Mouse (Mus musculus): ENCODE results near the gene 1110004F10Rik. TPM values are rescaled to one million over a fixed set of nuclear protein-coding genes. Genes with fewer than 3 reads are reported as not detected.

Gene 1110004F10Rik
- 358 and 366 TPM in 2 replicates for polyA plus RNA-seq (2014; fragmentation: Nextera tagmentation; extraction: Ambion mirVana)

DNA sequence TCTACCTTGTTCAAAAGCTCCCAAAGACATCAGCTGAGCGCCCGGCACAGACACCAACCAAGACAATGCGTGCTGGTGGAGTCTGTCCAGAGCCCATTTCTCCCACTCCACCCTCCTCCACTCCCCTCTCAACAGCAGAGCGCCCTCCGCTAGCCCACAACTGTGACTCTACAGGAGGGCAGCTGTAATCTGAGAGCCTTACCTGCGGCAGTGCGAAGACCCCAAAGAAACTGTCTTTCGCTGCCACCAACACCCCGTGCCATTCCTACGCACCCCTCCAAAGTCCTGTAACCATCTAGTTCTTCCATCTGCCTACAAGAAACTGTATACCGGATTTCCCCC, at the start of gene 1110004F10Rik:
Gene 1110004F10Rik, plus strand, starts transcription at position 202 of the 342 bp plus-strand sequence.
- H3K4me3 ChIP-seq (ENCODE audit: low read depth, low read length): peak within 1 kb of the TSS; percentile 48
- DNase-seq (ENCODE audit: low spot score) (peak; percentile 58), ATAC-seq (replicated peaks; ENCODE audit: low FRiP score) (0 out of 2 replicates have a peak, but pooled peaks have one; percentile 8)
- no peak within 1 kb of the TSS for H3K27ac ChIP-seq (ENCODE audit: low read depth, low read length)
- H3K36me3 ChIP-seq (ENCODE audit: control insufficient read depth, insufficient read depth, low read length): no peaks in the 10 kb centered on the region
- peak within 1 kb of the TSS; percentile 66 for H3K9ac ChIP-seq (ENCODE audit: low read length)
- under 1% methylated on average over 11 of the region's 11 CpGs for WGBS
- peak within 1 kb of the TSS; percentile 99 for H3K4me2 ChIP-seq (ENCODE audit: low read depth, low read length, severe bottlenecking)
- H3K4me1 ChIP-seq (replicated peaks; ENCODE audit: control insufficient read depth, insufficient read depth, low read length): peaks cover 16% of the 10 kb centered on the region
- H3K9me3 ChIP-seq (ENCODE audit: control insufficient read depth, low read length): no peaks in the 10 kb centered on the region
- peaks cover 5% of the 10 kb centered on the region; the same call in 1 of the 2 replicates for H3K27me3 ChIP-seq (ENCODE audit: control insufficient read depth, insufficient read depth, low read length)

DNA sequence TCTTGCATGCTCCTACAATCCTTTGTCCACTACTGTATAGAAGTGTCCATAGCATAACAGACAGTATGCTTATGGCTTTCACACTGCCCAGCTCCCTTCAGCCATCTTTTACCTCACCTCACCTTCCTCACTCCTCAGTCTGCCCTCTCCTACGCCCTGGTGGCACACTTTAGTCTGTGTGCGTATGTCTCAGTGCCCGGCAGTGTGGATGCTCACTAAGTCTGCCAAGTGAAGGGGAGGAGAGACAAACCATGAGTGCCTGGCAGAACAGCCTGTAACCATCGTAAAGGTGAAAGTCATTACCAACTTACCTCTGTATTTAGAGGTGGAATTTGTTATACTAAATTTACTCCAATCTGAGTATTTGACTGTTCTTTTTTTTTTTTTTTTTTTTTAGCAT, 36.5 kb upstream of the 1110004F10Rik start:
- Histone ChIP-seq H3K9ac (ENCODE audit: low read length) (no peak overlapping the region), H3K27ac (ENCODE audit: low read depth, low read length) (no peak overlapping the region), H3K36me3 (ENCODE audit: control insufficient read depth, insufficient read depth, low read length) (no peaks in the 10 kb centered on the region), H3K4me2 (ENCODE audit: low read depth, low read length, severe bottlenecking) (no peak overlapping the region), H3K4me1 (replicated peaks; ENCODE audit: control insufficient read depth, insufficient read depth, low read length) (peaks cover 3% of the 10 kb centered on the region; the same call in 1 of the 2 replicates), H3K9me3 (ENCODE audit: control insufficient read depth, low read length) (no peaks in the 10 kb centered on the region), H3K4me3 (ENCODE audit: low read depth, low read length) (no peak overlapping the region), H3K27me3 (ENCODE audit: control insufficient read depth, insufficient read depth, low read length) (no peaks in the 10 kb centered on the region)
- 92% methylated on average over 4 of the region's 4 CpGs for WGBS
- DNase-seq (ENCODE audit: low spot score) (no peak), ATAC-seq (replicated peaks; ENCODE audit: low FRiP score) (no peak)

DNA sequence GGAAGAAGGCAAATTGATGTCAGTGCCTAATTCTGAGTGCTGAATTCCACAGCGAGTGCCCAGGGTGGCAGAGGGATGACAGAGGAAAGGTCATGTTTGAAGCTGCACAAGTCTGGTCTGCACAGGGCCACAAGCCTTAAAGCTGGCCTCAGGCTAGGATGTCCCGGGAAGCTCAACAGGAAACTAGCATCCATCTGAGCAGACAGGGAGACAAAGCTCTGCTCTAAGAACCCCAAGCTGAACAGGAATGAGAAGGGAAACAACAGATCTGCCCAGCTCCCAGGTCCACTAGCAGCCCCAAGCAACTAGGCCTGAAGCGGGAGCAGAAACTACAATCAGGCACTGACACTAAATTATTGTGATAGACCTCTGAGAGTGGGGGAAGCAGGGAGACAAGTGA, 9.2 kb upstream of the 1110004F10Rik start:
- H3K9ac ChIP-seq (ENCODE audit: low read length): peak overlapping the region; percentile 98
- no peaks in the 10 kb centered on the region for H3K9me3 ChIP-seq (ENCODE audit: control insufficient read depth, low read length)
- peak overlapping the region; percentile 100 for H3K4me2 ChIP-seq (ENCODE audit: low read depth, low read length, severe bottlenecking)
- peaks cover 10% of the 10 kb centered on the region; the same call in 1 of the 2 replicates for H3K4me1 ChIP-seq (replicated peaks; ENCODE audit: control insufficient read depth, insufficient read depth, low read length)
- H3K27ac ChIP-seq (ENCODE audit: low read depth, low read length): peak overlapping the region; percentile 96
- DNase-seq (ENCODE audit: low spot score): no peak
- no peaks in the 10 kb centered on the region for H3K27me3 ChIP-seq (ENCODE audit: control insufficient read depth, insufficient read depth, low read length)
- ATAC-seq (replicated peaks; ENCODE audit: low FRiP score): no peak
- H3K4me3 ChIP-seq (ENCODE audit: low read depth, low read length): peak overlapping the region; percentile 55
- no peaks in the 10 kb centered on the region for H3K36me3 ChIP-seq (ENCODE audit: control insufficient read depth, insufficient read depth, low read length)
- WGBS: 15% methylated on average over 3 of the region's 3 CpGs

DNA sequence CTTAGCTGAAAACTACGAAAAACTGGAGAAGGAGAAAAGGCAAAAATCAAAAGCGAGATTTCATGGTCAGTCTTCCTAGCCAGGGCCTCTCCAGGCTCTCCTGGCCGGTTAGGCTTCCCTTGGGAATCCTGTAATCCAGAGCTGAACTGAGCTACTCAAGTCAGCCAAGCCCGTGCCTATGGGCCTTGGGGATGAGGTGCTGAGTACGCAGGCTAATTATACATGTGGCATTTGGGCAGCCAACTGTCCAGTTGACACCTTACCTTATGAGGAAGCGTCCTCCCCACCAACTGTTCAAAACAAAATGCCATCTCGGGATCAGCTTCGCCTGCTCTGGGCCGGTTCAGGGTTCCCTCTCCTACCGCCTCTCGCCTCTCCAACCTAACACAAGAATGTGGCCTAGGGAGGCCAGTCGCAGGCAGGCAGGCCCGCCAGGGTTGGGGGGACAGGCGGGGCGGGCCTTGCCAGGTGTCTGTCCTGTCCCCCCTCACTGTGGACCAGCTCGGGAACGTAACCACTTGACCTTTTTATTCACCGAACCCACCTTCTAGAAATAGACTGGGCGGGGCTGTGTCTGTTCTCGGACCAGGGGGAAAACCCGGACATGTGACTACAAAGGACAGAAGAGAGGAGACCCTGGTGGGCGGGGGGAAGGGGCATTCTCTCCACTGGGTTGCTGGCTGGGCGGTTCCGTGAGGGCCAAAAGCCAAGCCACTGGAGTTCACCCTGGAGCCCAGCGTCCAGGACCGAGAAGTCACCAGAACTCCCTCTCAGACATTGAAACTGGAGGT, 8.4 kb upstream of the 1110004F10Rik start:
- Histone ChIP-seq H3K4me1 (replicated peaks; ENCODE audit: control insufficient read depth, insufficient read depth, low read length) (peaks cover 10% of the 10 kb centered on the region; the same call in 1 of the 2 replicates), H3K27me3 (ENCODE audit: control insufficient read depth, insufficient read depth, low read length) (no peaks in the 10 kb centered on the region), H3K9me3 (ENCODE audit: control insufficient read depth, low read length) (no peaks in the 10 kb centered on the region), H3K27ac (ENCODE audit: low read depth, low read length) (peak overlapping the region; percentile 96), H3K9ac (ENCODE audit: low read length) (peak overlapping the region; percentile 98), H3K4me3 (ENCODE audit: low read depth, low read length) (peak overlapping the region; percentile 55), H3K4me2 (ENCODE audit: low read depth, low read length, severe bottlenecking) (peak overlapping the region; percentile 100), H3K36me3 (ENCODE audit: control insufficient read depth, insufficient read depth, low read length) (no peaks in the 10 kb centered on the region)
- DNase-seq (ENCODE audit: low spot score) (peak; percentile 83), ATAC-seq (replicated peaks; ENCODE audit: low FRiP score) (peak; percentile 27)
- 4% methylated on average over 26 of the region's 26 CpGs for WGBS

DNA sequence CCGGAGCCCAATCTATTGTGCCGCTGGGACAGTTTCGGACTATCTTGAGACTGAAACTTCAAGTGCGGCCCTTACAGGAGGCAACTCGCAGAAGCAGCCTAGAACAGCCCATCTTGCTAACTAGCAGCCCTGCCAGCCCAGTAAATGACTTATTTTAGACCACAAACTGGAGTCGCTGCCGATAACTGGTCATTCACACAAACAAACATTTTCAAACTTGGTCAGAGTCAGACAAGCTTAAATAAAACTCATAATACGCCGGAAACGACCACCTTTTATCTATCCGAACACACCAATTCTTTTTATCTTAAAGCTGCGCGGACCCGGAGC, 7.8 kb upstream of the 1110004F10Rik start:
- H3K9ac ChIP-seq (ENCODE audit: low read length): peak overlapping the region; percentile 98
- 0 out of 2 replicates have a peak, but pooled peaks cover 2% of the 10 kb centered on the region for H3K27me3 ChIP-seq (ENCODE audit: control insufficient read depth, insufficient read depth, low read length)
- ATAC-seq (replicated peaks; ENCODE audit: low FRiP score): peak; percentile 4; the same call in 1 of the 2 replicates
- no peaks in the 10 kb centered on the region for H3K36me3 ChIP-seq (ENCODE audit: control insufficient read depth, insufficient read depth, low read length)
- H3K4me2 ChIP-seq (ENCODE audit: low read depth, low read length, severe bottlenecking): peak overlapping the region; percentile 100
- no peak for DNase-seq (ENCODE audit: low spot score)
- no peaks in the 10 kb centered on the region for H3K9me3 ChIP-seq (ENCODE audit: control insufficient read depth, low read length)
- peak overlapping the region; percentile 55 for H3K4me3 ChIP-seq (ENCODE audit: low read depth, low read length)
- H3K27ac ChIP-seq (ENCODE audit: low read depth, low read length): peak overlapping the region; percentile 96
- under 1% methylated on average over 14 of the region's 14 CpGs for WGBS
- H3K4me1 ChIP-seq (replicated peaks; ENCODE audit: control insufficient read depth, insufficient read depth, low read length): peaks cover 10% of the 10 kb centered on the region; the same call in 1 of the 2 replicates

DNA sequence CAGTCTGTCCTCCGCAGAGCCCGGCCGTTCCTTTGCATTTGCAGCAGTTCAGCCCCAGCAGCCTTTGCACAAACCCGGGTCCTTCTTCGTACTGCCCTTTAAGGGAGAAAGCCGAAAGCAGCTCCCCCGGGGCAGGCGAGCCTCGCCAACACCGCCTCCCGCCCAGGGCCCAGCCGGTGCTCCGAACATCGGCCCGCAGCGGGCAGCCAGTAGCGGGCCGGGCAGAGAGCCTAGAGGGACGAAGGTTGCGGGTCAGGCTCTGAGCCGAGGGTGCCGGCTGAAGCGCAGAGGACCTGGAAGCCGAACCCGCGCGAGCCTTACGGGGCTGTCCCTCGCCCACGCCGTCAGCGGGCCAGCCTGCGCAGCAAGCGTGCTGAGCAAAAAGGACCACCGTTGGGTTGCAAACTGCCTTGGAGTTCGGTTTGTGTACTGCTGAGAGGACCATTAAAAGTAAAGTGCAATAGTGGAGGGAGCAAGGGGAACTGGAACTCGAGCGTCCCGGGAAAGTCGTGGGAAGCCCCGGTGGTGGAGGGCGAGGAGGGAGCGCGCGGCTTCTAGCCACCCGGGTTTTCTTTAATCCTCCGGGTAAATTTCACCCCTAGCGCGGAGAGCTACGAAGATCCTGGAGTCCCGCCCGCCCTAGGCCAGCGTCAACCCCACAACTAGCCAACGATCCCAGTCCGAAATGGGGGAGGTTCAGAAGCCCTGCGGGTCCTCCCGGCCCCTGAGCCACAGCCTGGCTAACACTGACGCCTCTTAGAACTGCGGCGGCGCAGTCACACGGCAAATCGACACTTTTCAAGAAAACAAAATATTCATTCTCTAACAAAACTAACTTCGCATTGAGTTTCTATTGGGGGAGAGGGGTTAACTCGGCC, 7.2 kb upstream of the 1110004F10Rik start:
- Histone ChIP-seq H3K4me2 (ENCODE audit: low read depth, low read length, severe bottlenecking) (peak overlapping the region; percentile 100), H3K27me3 (ENCODE audit: control insufficient read depth, insufficient read depth, low read length) (0 out of 2 replicates have a peak, but pooled peaks cover 3% of the 10 kb centered on the region), H3K4me3 (ENCODE audit: low read depth, low read length) (peak overlapping the region; percentile 55), H3K4me1 (replicated peaks; ENCODE audit: control insufficient read depth, insufficient read depth, low read length) (peaks cover 10% of the 10 kb centered on the region; the same call in 1 of the 2 replicates), H3K9ac (ENCODE audit: low read length) (peak overlapping the region; percentile 98), H3K9me3 (ENCODE audit: control insufficient read depth, low read length) (no peaks in the 10 kb centered on the region), H3K27ac (ENCODE audit: low read depth, low read length) (peak overlapping the region; percentile 96), H3K36me3 (ENCODE audit: control insufficient read depth, insufficient read depth, low read length) (no peaks in the 10 kb centered on the region)
- ATAC-seq (replicated peaks; ENCODE audit: low FRiP score): peak; percentile 22; the same call in 1 of the 2 replicates
- WGBS: under 1% methylated on average over 65 of the region's 65 CpGs
- peak; percentile 80 for DNase-seq (ENCODE audit: low spot score)

DNA sequence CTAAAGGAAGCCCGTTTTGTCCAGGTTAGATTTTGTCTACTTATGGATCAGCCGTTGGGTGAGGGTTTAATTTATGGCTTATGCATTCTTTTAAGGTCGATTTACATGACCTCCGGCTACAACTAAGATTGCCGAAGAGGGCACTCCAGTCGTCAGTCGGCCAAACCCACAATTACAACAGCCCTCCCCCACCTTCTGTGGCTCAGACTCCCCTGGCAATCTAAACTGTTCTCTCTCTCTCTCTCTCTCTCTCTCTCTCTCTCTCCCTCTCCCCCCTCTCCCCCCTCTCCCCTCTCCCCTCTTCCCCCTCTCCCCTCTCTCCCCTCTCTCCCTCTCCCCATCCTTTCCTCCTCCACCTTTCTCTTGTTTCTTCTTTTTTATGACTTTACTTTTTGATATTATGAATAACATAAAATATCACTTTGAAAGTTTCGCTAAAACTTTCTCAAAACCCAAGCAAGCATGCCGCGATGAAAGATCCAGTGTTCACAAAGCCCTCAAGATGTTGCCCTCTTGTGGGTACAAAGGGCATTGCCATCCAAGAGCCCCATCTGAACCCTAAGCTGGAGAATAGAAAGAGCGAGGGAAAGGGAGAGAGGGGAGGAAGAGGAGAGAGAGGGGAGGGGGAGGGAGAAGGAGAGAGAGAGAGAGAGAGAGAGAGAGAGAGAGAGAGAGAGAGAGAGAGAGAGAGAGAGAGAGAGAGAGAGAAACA, 6.4 kb upstream of the 1110004F10Rik start:
- under 1% methylated on average over 11 of the region's 11 CpGs for WGBS
- Histone ChIP-seq H3K27ac (ENCODE audit: low read depth, low read length) (peak overlapping the region; percentile 96), H3K36me3 (ENCODE audit: control insufficient read depth, insufficient read depth, low read length) (no peaks in the 10 kb centered on the region), H3K27me3 (ENCODE audit: control insufficient read depth, insufficient read depth, low read length) (peaks cover 3% of the 10 kb centered on the region; the same call in 1 of the 2 replicates), H3K9me3 (ENCODE audit: control insufficient read depth, low read length) (no peaks in the 10 kb centered on the region), H3K4me3 (ENCODE audit: low read depth, low read length) (peak overlapping the region; percentile 55), H3K4me1 (replicated peaks; ENCODE audit: control insufficient read depth, insufficient read depth, low read length) (peaks cover 15% of the 10 kb centered on the region), H3K4me2 (ENCODE audit: low read depth, low read length, severe bottlenecking) (peak overlapping the region; percentile 100), H3K9ac (ENCODE audit: low read length) (peak overlapping the region; percentile 98)
- DNase-seq (ENCODE audit: low spot score): peak; percentile 81
- ATAC-seq (replicated peaks; ENCODE audit: low FRiP score): peak; percentile 52
